Mouse (Mus musculus) embryonic facial prominence, embryonic 10.5 days (tissue): ENCODE results near the gene Atp11a. TPM values are rescaled to one million over a fixed set of nuclear protein-coding genes. Genes with fewer than 3 reads are reported as not detected.

Source experiments
- DNase-seq: peaks from one replicate; pipeline ENCODE4 v3.0.0-alpha.2; 2017; ENCODE audit warnings: low spot score
- H3K27ac ChIP-seq: fragments of 300-500 bp; sonication (generic); replicated peaks from 2 replicates; pipeline ENCODE4 v1.5.1; 2016; ENCODE audit warnings: mild to moderate bottlenecking
- H3K27me3 ChIP-seq: fragments of 300-500 bp; sonication (generic); replicated peaks from 2 replicates; pipeline ENCODE4 v1.6.1; 2016; ENCODE audit warnings: low read depth, mild to moderate bottlenecking; ENCODE audit not compliant: poor library complexity, severe bottlenecking
- H3K36me3 ChIP-seq: fragments of 300-500 bp; sonication (generic); replicated peaks from 2 replicates; pipeline ENCODE4 v1.6.1; 2016; ENCODE audit warnings: mild to moderate bottlenecking, moderate library complexity
- H3K4me1 ChIP-seq: fragments of 300-500 bp; sonication (generic); 2 replicates; pipeline ENCODE4 v1.6.1; 2016
- H3K4me3 ChIP-seq: fragments of 300-500 bp; sonication (generic); 2 replicates; pipeline ENCODE4 v1.5.1; 2016; ENCODE audit warnings: mild to moderate bottlenecking, moderate library complexity
- H3K9me3 ChIP-seq: fragments of 300-500 bp; sonication (generic); 2 replicates; pipeline ENCODE4 v1.6.1; 2016; ENCODE audit warnings: mild to moderate bottlenecking
- WGBS: fragments of 180-500 bp; shearing (Covaris S2); methylation state at CpG from one replicate; pipeline ENCODE4 v1.1.7; 2016; 5-methylcytosine and 5-hydroxymethylcytosine counted together
- polyA plus RNA-seq: library from polyadenylated mRNA; unstranded; fragments of >200 nt; fragmentation: Nextera tagmentation; extraction: Ambion mirVana; gene quantifications from 2 replicates; pipeline ENCODE4 v1.2.1, GENCODE M21; 2016

The Atp11a gene
- polyA plus RNA-seq, 1 experiment from 2014 or later = 9.8 TPM

DNA sequence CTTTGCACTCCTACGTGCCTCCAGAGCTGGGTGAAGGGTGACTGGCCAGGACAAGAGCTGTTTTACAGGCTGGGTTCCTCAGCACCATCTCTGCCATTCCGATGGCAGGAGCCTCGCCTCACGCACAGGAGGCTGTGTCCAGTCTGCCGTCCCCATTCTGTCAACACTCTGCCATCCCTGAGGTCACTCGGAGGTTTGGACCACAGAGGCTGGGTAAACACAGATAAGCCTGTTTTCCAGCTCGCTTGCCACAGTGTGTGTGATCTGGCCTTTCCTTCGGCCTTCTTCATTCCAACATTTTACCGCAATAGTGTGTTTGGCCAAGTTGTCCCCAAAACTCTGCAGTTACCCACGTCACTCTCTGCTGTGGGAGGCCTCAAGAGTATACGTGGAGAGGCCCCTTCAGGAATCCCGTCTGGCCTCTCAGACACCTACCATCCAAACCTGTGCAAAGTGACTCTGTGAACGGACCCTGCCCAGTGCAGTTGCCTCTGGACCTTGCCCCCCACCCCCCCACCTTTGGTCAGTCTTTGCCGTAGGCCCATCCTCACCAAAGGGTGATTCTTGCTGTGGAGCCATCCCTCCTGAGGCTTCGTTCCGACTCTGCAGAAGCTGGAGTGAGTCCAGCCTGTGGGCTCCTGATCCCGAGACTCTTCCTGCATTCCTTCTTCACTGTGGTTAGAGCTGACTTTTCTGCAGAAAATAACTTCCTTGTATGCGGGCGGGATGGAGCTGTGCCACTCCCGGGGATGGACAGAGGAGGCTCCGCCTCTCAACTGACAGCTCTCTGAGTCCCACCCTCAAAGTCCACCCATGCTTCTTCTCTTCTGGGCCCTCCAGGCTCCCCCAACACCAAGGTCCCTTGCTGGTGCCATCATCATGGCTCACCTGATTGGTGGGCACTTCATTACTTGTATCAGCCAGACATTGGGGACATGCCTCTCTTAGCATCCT, 126.5 kb downstream of the Atp11a start:
- 77% methylated on average over 21 of the region's 21 CpGs for WGBS
- Histone ChIP-seq H3K27ac (no peak overlapping the region), H3K4me3 (no peak overlapping the region), H3K27me3 (no peaks in the 10 kb centered on the region), H3K4me1 (0 out of 2 replicates have a peak, but pooled peaks cover 3% of the 10 kb centered on the region), H3K9me3 (no peaks in the 10 kb centered on the region), H3K36me3 (peaks cover 32% of the 10 kb centered on the region)
- no peak for DNase-seq

DNA sequence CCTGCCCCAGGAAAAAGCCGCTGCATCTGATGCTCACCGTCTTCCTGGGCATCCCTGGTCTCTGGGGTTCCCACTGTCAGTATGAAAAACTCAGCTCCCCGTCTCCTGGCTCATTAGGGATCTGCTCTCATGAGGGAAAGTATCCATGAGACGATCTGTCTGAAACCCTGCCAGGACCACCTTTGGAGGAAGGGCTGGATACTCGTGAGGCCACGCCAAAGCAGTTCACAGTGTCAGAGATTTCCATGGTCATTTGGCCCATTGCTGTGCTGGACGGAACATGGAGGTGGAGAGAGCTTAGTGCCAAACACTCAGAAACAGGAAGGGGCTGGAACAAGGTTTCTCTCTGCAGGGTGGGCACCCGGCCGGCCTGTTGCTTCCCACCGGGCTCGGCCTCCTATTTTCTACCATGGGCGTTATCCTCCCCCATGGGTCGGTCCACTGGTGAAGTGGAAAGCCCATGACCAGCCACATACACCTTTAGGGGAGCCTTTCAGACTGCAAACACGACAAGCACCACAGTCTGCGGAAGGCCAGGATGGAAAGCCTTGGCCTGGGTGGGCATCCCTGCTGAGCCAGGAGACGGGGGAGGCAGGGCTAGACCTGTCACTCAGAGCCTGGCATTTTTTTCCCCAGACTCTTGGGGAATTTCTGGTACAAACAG, 131.1 kb downstream of the Atp11a start:
- Histone ChIP-seq H3K27ac (no peak overlapping the region), H3K4me3 (no peak overlapping the region), H3K36me3 (peaks cover 24% of the 10 kb centered on the region), H3K4me1 (0 out of 2 replicates have a peak, but pooled peaks cover 2% of the 10 kb centered on the region), H3K27me3 (no peaks in the 10 kb centered on the region; the same call in 1 of the 2 replicates), H3K9me3 (no peaks in the 10 kb centered on the region)
- WGBS = 85% methylated on average over 16 of the region's 16 CpGs
- DNase-seq = no peak

GRCm38 (mm10) chr8:12889046-12889598, 132.3 kb downstream of the Atp11a start:
- no peak for DNase-seq
- H3K9me3 ChIP-seq = no peaks in the 10 kb centered on the region
- H3K4me3 ChIP-seq = no peak overlapping the region
- H3K4me1 ChIP-seq = no peaks in the 10 kb centered on the region
- H3K27me3 ChIP-seq = no peaks in the 10 kb centered on the region; the same call in 1 of the 2 replicates
- 87% methylated on average over 11 of the region's 11 CpGs for WGBS
- no peak overlapping the region for H3K27ac ChIP-seq
- H3K36me3 ChIP-seq = peaks cover 22% of the 10 kb centered on the region

DNA sequence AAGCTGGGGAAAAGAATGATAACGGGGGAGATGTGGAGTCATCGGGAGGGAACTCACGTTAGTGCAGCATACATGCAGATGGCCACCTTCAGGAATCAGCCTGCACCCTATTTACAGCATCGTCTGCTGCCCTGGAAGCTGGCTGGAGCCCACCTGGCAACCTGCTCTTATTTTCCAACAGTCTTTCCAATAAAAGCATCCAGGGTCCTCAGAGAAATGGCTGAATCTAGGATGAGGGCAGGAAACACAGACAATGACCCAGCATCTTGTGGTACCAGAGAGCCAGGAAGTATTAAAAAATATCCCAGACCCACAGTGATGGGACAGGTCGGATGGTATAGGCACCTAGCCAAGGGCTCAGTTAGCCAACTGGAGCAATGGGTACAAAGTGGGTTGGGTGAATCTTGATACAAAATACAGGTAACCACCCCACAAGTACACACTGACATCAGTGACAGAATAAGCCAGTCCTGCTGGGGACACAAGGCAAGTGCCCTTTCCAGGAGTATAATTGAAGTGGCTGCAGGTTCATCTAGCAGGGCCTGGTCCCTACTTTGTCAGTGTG, 136.2 kb downstream of the Atp11a start:
- H3K4me3 ChIP-seq = no peak overlapping the region
- H3K36me3 ChIP-seq = 0 out of 2 replicates have a peak, but pooled peaks cover 3% of the 10 kb centered on the region
- H3K4me1 ChIP-seq = peaks cover 13% of the 10 kb centered on the region
- WGBS = 85% methylated on average over 5 of the region's 5 CpGs
- no peaks in the 10 kb centered on the region for H3K9me3 ChIP-seq
- no peak for DNase-seq
- H3K27ac ChIP-seq = no peak overlapping the region
- no peaks in the 10 kb centered on the region; the same call in 1 of the 2 replicates for H3K27me3 ChIP-seq

- Histone ChIP-seq H3K36me3 (0 out of 2 replicates have a peak, but pooled peaks cover 3% of the 10 kb centered on the region), H3K27me3 (no peaks in the 10 kb centered on the region; the same call in 1 of the 2 replicates)
- WGBS = 84% methylated on average over 12 of the region's 12 CpGs
These were observed 137.2 kb downstream of the Atp11a start for GRCm38 (mm10) chr8:12893797-12894578.

DNA sequence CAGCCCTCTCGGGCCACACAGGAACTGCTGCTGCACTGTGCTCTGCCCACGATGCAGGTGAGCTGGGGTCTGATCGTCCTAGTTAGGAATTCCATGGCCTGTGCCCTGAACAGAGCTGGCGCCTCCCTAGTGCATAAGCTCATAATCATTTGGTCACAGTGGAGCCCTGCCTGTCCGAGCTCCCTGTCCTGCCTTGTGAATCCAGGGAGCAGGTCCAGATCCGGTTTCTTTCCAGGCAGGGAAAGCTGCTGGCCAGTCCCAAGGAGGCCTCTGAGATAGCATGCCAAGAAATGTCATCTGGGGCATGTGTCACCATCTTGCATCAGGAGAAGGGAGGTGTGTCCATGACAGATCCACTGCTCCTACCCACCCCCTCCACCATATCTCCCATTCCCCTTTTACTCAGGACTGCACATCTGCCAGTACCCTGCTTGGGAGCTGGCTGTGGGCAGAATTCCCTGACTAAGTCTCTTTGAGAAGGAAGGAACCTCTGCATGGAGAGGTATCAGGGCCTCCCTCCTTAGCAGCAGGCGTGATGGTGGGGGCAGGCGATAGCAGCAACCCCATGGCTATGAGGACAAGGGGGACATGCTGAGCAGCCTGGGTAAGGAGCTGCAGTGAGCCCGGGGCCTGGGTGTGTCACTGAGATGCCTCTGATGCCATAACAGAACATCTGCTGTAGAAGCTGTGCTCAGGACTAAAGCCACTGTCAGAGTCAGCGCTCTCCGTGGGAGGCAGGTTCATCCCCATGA, 138.1 kb downstream of the Atp11a start:
- 0 out of 2 replicates have a peak, but pooled peaks cover 3% of the 10 kb centered on the region for H3K36me3 ChIP-seq
- DNase-seq = no peak
- H3K4me3 ChIP-seq = no peak overlapping the region
- peaks cover 18% of the 10 kb centered on the region for H3K4me1 ChIP-seq
- H3K9me3 ChIP-seq = no peaks in the 10 kb centered on the region
- H3K27me3 ChIP-seq = no peaks in the 10 kb centered on the region; the same call in 1 of the 2 replicates
- 80% methylated on average over 11 of the region's 11 CpGs for WGBS
- no peak overlapping the region for H3K27ac ChIP-seq

More at GRCm38 (mm10) chr8:12893797-12894578, 137.2 kb downstream of the Atp11a start:
- Histone ChIP-seq H3K9me3 (no peaks in the 10 kb centered on the region), H3K27ac (no peak overlapping the region), H3K4me3 (no peak overlapping the region), H3K4me1 (peaks cover 18% of the 10 kb centered on the region)
- no peak for DNase-seq

DNA sequence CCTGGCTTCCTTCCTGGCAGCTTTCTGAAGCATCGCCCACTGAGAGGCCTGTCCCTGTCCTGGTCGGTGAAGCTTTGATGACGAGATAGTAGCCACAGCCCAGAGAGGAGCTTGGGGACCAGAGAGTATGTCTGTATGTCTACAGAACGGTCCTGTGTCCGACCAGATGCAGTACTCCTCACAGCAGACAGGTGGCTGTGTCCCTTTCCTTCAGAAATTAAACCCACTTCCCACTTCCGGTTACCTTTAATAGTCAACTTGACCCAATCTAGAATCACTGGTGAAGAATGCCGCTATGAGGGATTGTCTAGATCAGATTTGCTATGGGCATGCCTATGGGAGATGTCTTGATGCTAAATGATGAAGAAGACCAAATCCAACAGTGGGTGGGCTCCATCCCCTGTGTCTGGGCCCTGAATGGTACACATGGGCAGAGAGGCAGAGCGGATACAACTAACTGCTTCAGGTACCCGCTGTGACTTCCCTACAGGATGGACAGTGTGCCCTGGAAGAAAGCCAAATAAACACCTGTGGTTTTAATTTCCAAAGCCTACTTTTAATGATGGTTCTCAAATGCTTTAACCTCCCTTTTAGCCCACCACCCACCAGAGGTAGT, 138.8 kb downstream of the Atp11a start:
- no peak overlapping the region for H3K27ac ChIP-seq
- no peak overlapping the region for H3K4me3 ChIP-seq
- H3K9me3 ChIP-seq = no peaks in the 10 kb centered on the region
- DNase-seq = no peak
- 0 out of 2 replicates have a peak, but pooled peaks cover 3% of the 10 kb centered on the region for H3K36me3 ChIP-seq
- H3K4me1 ChIP-seq = peaks cover 18% of the 10 kb centered on the region
- 75% methylated on average over 9 of the region's 9 CpGs for WGBS
- H3K27me3 ChIP-seq = no peaks in the 10 kb centered on the region; the same call in 1 of the 2 replicates

DNA sequence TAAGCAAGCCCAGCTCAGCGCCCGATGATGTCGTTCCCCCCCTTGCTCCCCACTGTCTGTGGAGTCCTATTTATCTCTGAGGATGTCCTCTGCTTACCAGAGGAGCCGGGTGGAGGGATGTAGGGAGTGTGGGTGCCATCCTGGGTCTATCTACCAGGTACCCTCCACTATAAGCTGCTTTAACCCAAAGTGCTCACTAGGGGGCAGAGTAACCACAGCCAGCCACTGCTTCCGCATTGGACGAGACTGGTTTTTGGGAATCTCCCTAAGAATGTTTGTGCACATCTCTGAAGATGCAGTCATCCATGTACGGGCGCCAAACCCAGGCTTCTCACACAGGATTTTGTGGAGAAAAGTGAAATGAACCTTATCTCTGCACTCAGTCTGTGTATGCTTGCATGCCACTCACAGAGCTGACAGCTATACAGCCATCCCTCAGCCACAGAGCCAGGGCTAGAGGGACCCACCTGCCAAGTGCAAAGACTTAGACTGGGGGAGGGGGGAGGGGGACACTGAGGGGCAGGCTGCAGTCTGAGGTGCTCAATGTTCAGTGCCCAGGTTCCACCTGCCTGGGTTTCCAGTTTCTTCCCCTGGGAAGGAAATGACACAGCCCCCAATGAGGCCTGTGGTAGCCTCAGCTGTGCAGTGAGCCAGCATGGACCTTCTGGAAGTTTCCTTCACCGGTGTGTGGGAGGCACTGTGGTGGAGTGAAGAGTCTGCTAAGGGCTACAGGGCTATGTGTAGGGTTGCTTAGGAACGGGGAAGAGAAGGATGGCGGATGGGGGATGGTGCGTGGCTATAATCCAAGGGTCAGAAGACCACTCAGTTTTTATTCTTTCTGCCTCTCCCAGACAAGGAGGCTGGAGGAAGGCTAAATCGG, 139.9 kb downstream of the Atp11a start:
- peak; percentile 57 for DNase-seq
- H3K27ac ChIP-seq = no peak overlapping the region
- peaks cover 18% of the 10 kb centered on the region for H3K4me1 ChIP-seq
- no peaks in the 10 kb centered on the region for H3K27me3 ChIP-seq
- no peaks in the 10 kb centered on the region for H3K9me3 ChIP-seq
- H3K4me3 ChIP-seq = no peak overlapping the region
- H3K36me3 ChIP-seq = no peaks in the 10 kb centered on the region
- 57% methylated on average over 13 of the region's 13 CpGs for WGBS

DNA sequence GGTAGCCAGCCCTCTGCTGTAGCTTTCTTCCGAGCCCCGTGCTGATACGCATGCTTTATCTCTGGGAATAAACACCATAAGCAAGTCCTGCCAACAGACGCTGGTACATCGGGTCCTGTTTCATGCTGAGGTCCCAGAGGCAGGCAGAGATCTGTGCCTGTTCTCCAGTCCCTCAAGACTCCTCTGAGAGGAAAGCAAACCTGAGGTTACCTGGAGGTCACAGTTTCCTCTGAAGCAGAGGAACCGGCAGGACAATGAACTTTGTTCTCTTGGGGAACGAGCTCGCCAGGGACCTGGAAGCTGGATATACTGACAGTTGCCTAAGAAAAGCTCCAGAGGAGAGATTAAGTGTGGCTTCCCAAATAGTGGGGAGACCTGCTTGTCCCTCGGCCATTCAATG, 141.0 kb downstream of the Atp11a start:
- H3K4me1 ChIP-seq = peaks cover 28% of the 10 kb centered on the region
- H3K27ac ChIP-seq = 0 out of 2 replicates have a peak overlapping the region, but pooled peaks have one; percentile 3
- whole genome bisulfite sequencing = 60% methylated on average over 9 of the region's 9 CpGs
- H3K27me3 ChIP-seq = no peaks in the 10 kb centered on the region
- no peaks in the 10 kb centered on the region for H3K9me3 ChIP-seq
- H3K4me3 ChIP-seq = no peak overlapping the region
- no peaks in the 10 kb centered on the region for H3K36me3 ChIP-seq
- no peak for DNase-seq

DNA sequence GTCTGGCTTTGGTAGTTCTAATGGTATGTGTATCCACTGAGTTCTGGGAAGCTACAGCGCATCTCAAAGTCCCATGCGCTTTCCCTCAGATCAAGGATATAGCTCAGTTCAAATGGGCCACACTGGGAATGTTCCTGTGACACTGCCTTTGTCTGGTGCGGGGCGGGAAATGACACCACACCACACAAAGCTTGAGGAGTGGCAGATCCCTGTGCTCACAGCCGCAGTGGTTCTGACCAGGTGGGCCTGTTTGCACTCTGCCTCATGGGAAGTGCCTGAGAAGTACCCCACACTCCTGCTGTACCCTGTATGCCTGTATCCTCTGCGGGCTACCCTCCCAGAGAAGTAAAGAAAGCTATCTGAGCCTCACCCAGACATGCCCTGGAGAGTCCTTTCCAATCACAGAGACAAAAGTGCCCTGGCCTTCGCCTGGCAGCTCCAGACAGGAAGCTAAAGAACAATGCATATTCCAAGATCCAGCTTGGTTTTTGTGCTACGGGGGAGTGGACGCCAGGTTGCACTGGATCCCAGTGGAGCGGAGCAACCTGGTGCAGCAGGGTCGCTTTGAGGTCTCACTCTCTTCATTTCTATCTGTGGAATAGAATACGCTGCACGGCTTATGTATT, 147.1 kb downstream of the Atp11a start:
- peaks cover 31% of the 10 kb centered on the region for H3K4me1 ChIP-seq
- WGBS = 89% methylated on average over 13 of the region's 13 CpGs
- peak overlapping the region; percentile 35; the same call in 1 of the 2 replicates for H3K27ac ChIP-seq
- H3K36me3 ChIP-seq = no peaks in the 10 kb centered on the region
- DNase-seq = no peak
- H3K27me3 ChIP-seq = no peaks in the 10 kb centered on the region
- no peaks in the 10 kb centered on the region for H3K9me3 ChIP-seq
- H3K4me3 ChIP-seq = no peak overlapping the region
